ENCODE assay signal across 9 mouse cellular contexts in the genomic region with DNA sequence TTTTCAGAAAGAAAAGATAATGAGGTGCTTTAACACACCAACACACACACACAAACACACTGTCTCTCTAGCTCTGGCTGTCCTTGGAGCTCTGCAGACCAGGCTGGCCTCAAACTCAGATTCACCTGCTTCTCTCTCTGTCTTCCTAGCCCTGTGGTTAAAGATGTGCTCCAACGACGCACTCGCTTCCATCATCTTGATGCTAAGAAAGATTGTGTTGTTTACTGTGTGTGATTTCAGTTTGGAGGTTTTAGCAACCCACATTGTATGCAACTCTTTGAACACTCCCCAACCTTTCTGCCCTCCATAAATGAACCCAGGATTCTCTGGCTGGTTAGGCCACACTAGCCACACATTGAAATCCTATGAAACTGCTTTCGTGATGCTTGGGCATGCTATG. TPM values are rescaled to one million over a fixed set of nuclear protein-coding genes. Genes with fewer than 3 reads are reported as not detected.
DNase-seq lines count a peak whose midpoint lies in the region; ATAC-seq and TF ChIP-seq lines count a peak whose summit lies in the region.
"Had no signal": no experiment of that assay in that cellular context is flagged by ENCODE, and none has a peak within 500 bp of the region (broad histone marks: within the 10 kb centered on the region; RNA-seq: fewer than 3 reads in every experiment).

No protein-coding gene starts in this region.

- peak overlapping the region; percentile 91 for H3K4me2 ChIP-seq in kidney, postnatal 0 days (ENCODE audit: low read length)
- peak overlapping the region; percentile 82 for H3K4me2 ChIP-seq in embryonic facial prominence, embryonic 13.5 days
- H3K4me2 ChIP-seq in intestine, postnatal 0 days (replicated peaks; ENCODE audit: low read depth), result peak overlapping the region; percentile 95; the same call in 1 of the 2 replicates
- peak overlapping the region; percentile 88; the same call in 1 of the 2 replicates for H3K4me2 ChIP-seq in neural tube, embryonic 14.5 days (ENCODE audit: low read depth, low read length)

- TF ChIP-seq CTCF in kidney, postnatal 0 days (IDR thresholded peaks at IDR 0.05; ENCODE audit: low read depth), result no peak
- no peak for TF ChIP-seq CTCF in intestine, postnatal 0 days (IDR thresholded peaks at IDR 0.05; ENCODE audit: low read depth)

- H3K27ac ChIP-seq in kidney, postnatal 0 days, result no peak overlapping the region
- H3K27ac ChIP-seq in embryonic facial prominence, embryonic 13.5 days, result no peak overlapping the region
- H3K27ac ChIP-seq in intestine, postnatal 0 days (ENCODE audit: low read depth, low read length), result no peak overlapping the region
- no peak overlapping the region for H3K27ac ChIP-seq in neural tube, embryonic 14.5 days (ENCODE audit: low read depth, low read length)

- no peak for ATAC-seq in kidney, postnatal 0 days (replicated peaks; ENCODE audit: low FRiP score, low read depth)
- no peak for ATAC-seq in embryonic facial prominence, embryonic 13.5 days (ENCODE audit: insufficient number of reproducible peaks, insufficient read depth, low FRiP score, low TSS enrichment, low read depth)
- no peak for ATAC-seq in intestine, postnatal 0 days
- no peak for ATAC-seq in neural tube, embryonic 14.5 days (ENCODE audit: low read depth)

- no peaks in the 10 kb centered on the region for H3K9me3 ChIP-seq in kidney, postnatal 0 days (replicated peaks; ENCODE audit: low read length)
- no peaks in the 10 kb centered on the region for H3K9me3 ChIP-seq in embryonic facial prominence, embryonic 13.5 days
- no peaks in the 10 kb centered on the region for H3K9me3 ChIP-seq in intestine, postnatal 0 days (ENCODE audit: control insufficient read depth)
- no peaks in the 10 kb centered on the region for H3K9me3 ChIP-seq in neural tube, embryonic 14.5 days (ENCODE audit: control insufficient read depth, low read length)

- no peaks in the 10 kb centered on the region for H3K27me3 ChIP-seq in kidney, postnatal 0 days (ENCODE audit: insufficient read depth, low read length)
- no peaks in the 10 kb centered on the region for H3K27me3 ChIP-seq in embryonic facial prominence, embryonic 13.5 days
- no peaks in the 10 kb centered on the region for H3K27me3 ChIP-seq in intestine, postnatal 0 days (replicated peaks; ENCODE audit: control insufficient read depth, insufficient read depth, low read length)
- no peaks in the 10 kb centered on the region for H3K27me3 ChIP-seq in neural tube, embryonic 14.5 days (ENCODE audit: control insufficient read depth, insufficient read depth, low read length)

- no peak overlapping the region for H3K4me3 ChIP-seq in kidney, postnatal 0 days (replicated peaks; ENCODE audit: low read depth, low read length)
- H3K4me3 ChIP-seq in embryonic facial prominence, embryonic 13.5 days, result peak overlapping the region; percentile 88; the same call in 1 of the 2 replicates
- no peak overlapping the region for H3K4me3 ChIP-seq in intestine, postnatal 0 days (ENCODE audit: low read depth, low read length)
- H3K4me3 ChIP-seq in neural tube, embryonic 14.5 days (ENCODE audit: low read depth, low read length), result peak overlapping the region; percentile 93; the same call in 1 of the 2 replicates

- no peak for DNase-seq in kidney, postnatal 0 days (ENCODE audit: low spot score)
- no peak for DNase-seq in kidney, postnatal 36 days
- DNase-seq in adipocyte (ENCODE audit: low spot score), result no peak
- no peak for DNase-seq in embryo, embryonic 11 days
- DNase-seq in adrenal gland, postnatal 25 days, result no peak
- DNase-seq: gastrocnemius, postnatal 10 days had no signal

- H3K4me1 ChIP-seq in kidney, postnatal 0 days (replicated peaks; ENCODE audit: insufficient read depth, low read length), result peaks cover 8% of the 10 kb centered on the region
- peaks cover 27% of the 10 kb centered on the region for H3K4me1 ChIP-seq in embryonic facial prominence, embryonic 13.5 days
- H3K4me1 ChIP-seq in intestine, postnatal 0 days (replicated peaks; ENCODE audit: control insufficient read depth, insufficient read depth, low read length), result no peaks in the 10 kb centered on the region
- H3K4me1 ChIP-seq in neural tube, embryonic 14.5 days (ENCODE audit: control insufficient read depth, insufficient read depth, low read length), result peaks cover 25% of the 10 kb centered on the region

- H3K36me3 ChIP-seq in kidney, postnatal 0 days (ENCODE audit: insufficient read depth, low read length), result no peaks in the 10 kb centered on the region
- H3K36me3 ChIP-seq in embryonic facial prominence, embryonic 13.5 days, result peaks cover 2% of the 10 kb centered on the region
- peaks cover 1% of the 10 kb centered on the region; the same call in 1 of the 2 replicates for H3K36me3 ChIP-seq in intestine, postnatal 0 days (ENCODE audit: control insufficient read depth, insufficient read depth)
- H3K36me3 ChIP-seq in neural tube, embryonic 14.5 days (ENCODE audit: control insufficient read depth, insufficient read depth, low read length), result no peaks in the 10 kb centered on the region

- 83% methylated on average over 4 of the region's 4 CpGs for WGBS in kidney, postnatal 0 days
- whole genome bisulfite sequencing in embryonic facial prominence, embryonic 13.5 days, result 87% methylated on average over 4 of the region's 4 CpGs
- 77% methylated on average over 4 of the region's 4 CpGs for WGBS in intestine, postnatal 0 days
- 90% methylated on average over 4 of the region's 4 CpGs for WGBS in neural tube, embryonic 14.5 days

- peak overlapping the region; percentile 37; the same call in 1 of the 2 replicates for H3K9ac ChIP-seq in kidney, postnatal 0 days (ENCODE audit: low read depth, low read length)
- H3K9ac ChIP-seq in embryonic facial prominence, embryonic 13.5 days, result peak overlapping the region; percentile 54; the same call in 1 of the 2 replicates
- no peak overlapping the region for H3K9ac ChIP-seq in intestine, postnatal 0 days (ENCODE audit: low read depth, low read length)
- no peak overlapping the region for H3K9ac ChIP-seq in neural tube, embryonic 14.5 days (replicated peaks; ENCODE audit: low read depth, low read length)

RNA-seq across cellular contexts. Expression of a gene that starts 1.3 kb away (rescaled TPM):
- polyA plus RNA-seq in kidney, postnatal 0 days (2015; fragmentation: Nextera tagmentation; extraction: Ambion mirVana), result 0.61 and 1.2 TPM in 2 replicates
- 0.90 and 2.1 TPM in 2 replicates for polyA plus RNA-seq in embryonic facial prominence, embryonic 13.5 days (2015; fragmentation: Nextera tagmentation; extraction: Ambion mirVana)
- 0.43 and 1.1 TPM in 2 replicates for polyA plus RNA-seq in intestine, postnatal 0 days (2015; fragmentation: Nextera tagmentation; extraction: Ambion mirVana)
- polyA plus RNA-seq in neural tube, embryonic 14.5 days (2014; fragmentation: Nextera tagmentation; extraction: Ambion mirVana), result 0.71 and 1.3 TPM in 2 replicates
- total RNA-seq in adrenal gland, postnatal 25 days (2021), result 1.2 TPM in 1 of 2 replicates, not detected in the other

RNA-seq across cellular contexts. Expression of a gene that starts 2.1 kb away (rescaled TPM):
- 85.5 and 89.4 TPM in 2 replicates for polyA plus RNA-seq in kidney, postnatal 0 days (2015; fragmentation: Nextera tagmentation; extraction: Ambion mirVana)
- 136 and 146 TPM in 2 replicates for polyA plus RNA-seq in embryonic facial prominence, embryonic 13.5 days (2015; fragmentation: Nextera tagmentation; extraction: Ambion mirVana)
- polyA plus RNA-seq in intestine, postnatal 0 days (2015; fragmentation: Nextera tagmentation; extraction: Ambion mirVana), result 42.2 and 44.7 TPM in 2 replicates
- 81.3 and 85.6 TPM in 2 replicates for polyA plus RNA-seq in neural tube, embryonic 14.5 days (2014; fragmentation: Nextera tagmentation; extraction: Ambion mirVana)
- 61.5 and 74.2 TPM in 2 replicates for total RNA-seq in adrenal gland, postnatal 25 days (2021)

RNA-seq across cellular contexts. Expression of a gene that starts 33.5 kb away (rescaled TPM):
- polyA plus RNA-seq in kidney, postnatal 0 days (2015; fragmentation: Nextera tagmentation; extraction: Ambion mirVana), result 40.9 and 44.4 TPM in 2 replicates
- 18.6 and 18.7 TPM in 2 replicates for polyA plus RNA-seq in embryonic facial prominence, embryonic 13.5 days (2015; fragmentation: Nextera tagmentation; extraction: Ambion mirVana)
- polyA plus RNA-seq in intestine, postnatal 0 days (2015; fragmentation: Nextera tagmentation; extraction: Ambion mirVana), result 10.2 and 10.3 TPM in 2 replicates
- 25.8 and 29.6 TPM in 2 replicates for polyA plus RNA-seq in neural tube, embryonic 14.5 days (2014; fragmentation: Nextera tagmentation; extraction: Ambion mirVana)
- 27.7 and 33.5 TPM in 2 replicates for total RNA-seq in adrenal gland, postnatal 25 days (2021)

RNA-seq across cellular contexts. Expression of a gene that starts 47.6 kb away (rescaled TPM):
- 0.28 and 0.45 TPM in 2 replicates for polyA plus RNA-seq in kidney, postnatal 0 days (2015; fragmentation: Nextera tagmentation; extraction: Ambion mirVana)
- polyA plus RNA-seq in embryonic facial prominence, embryonic 13.5 days (2015; fragmentation: Nextera tagmentation; extraction: Ambion mirVana), result 0.61 and 0.84 TPM in 2 replicates
- polyA plus RNA-seq in intestine, postnatal 0 days (2015; fragmentation: Nextera tagmentation; extraction: Ambion mirVana), result 0.73 and 0.77 TPM in 2 replicates
- 21.7 and 22.3 TPM in 2 replicates for polyA plus RNA-seq in neural tube, embryonic 14.5 days (2014; fragmentation: Nextera tagmentation; extraction: Ambion mirVana)
- 1.4 and 2.4 TPM in 2 replicates for total RNA-seq in adrenal gland, postnatal 25 days (2021)

Comparison
In these comparisons a context has a peak if more than half of its experiments do, and no peak if none do; other contexts are left out.
1. H3K4me3 ChIP-seq: peak in embryonic facial prominence, embryonic 13.5 days (single experiment) and neural tube, embryonic 14.5 days (single experiment); none in kidney, postnatal 0 days (single experiment) and intestine, postnatal 0 days (single experiment).
2. H3K9ac ChIP-seq: peak in kidney, postnatal 0 days (single experiment) and embryonic facial prominence, embryonic 13.5 days (single experiment); none in intestine, postnatal 0 days (single experiment) and neural tube, embryonic 14.5 days (single experiment).
3. Peak in every context shown above with its lines, with median percentiles within 50 percentile points of each other: H3K4me2 ChIP-seq.